Mouse (Mus musculus) olfactory bulb, adult 2 months (tissue): ENCODE data around the gene Phgdh.

Experiments used
- CTCF ChIP-seq: fragments of 200-500 bp; IDR thresholded peaks from 2 replicates; pipeline ENCODE4 v1.5.1; 2012; ENCODE audit warnings: low read depth, mild to moderate bottlenecking, low read length, moderate library complexity; ENCODE audit not compliant: insufficient read depth
- POLR2A ChIP-seq: fragments of 200-500 bp; IDR thresholded peaks from 2 replicates; pipeline ENCODE4 v1.6.1; 2012; ENCODE audit warnings: mild to moderate bottlenecking, low read depth, low read length, moderate library complexity; ENCODE audit not compliant: insufficient read depth

DNA sequence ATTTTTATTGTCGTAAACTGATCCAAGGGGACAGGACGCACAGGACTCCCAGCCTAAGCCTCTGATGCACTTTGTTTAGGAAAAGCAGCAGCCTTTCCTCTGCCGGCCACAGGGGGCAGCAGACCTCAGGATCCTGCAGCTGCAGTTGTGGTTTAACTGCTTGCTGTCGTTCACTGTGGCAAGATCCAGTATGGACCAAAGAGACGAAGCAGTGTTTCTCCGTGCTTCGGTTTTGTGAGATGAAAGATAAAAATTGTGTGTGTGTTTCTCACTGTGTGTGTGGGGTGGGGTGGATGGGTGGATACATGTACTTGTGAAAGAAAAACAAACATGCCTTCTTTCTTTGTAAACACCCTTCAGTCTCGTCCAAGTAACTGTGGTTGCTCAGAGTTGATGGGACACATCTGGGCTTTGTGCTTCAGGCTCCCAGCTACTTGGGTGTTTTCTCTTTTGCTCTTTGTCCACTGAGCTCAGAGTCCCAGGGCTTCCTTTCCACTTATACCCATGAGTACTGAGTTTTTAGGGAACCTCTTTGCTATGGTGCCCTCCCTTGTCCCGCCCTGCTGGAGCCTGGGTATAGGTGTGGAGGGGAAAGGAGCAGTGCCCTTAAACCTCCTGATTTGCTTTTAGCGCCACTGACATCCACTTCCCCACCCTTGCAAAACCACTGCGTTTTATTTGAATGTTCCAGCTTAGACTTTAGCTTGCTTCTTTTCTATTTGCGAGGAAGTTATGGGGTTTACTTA, 58.7 kb downstream of the Phgdh start:
- no peak for TF ChIP-seq POLR2A
- TF ChIP-seq CTCF: peak; percentile 68; the same call in 1 of the 2 replicates
